Mouse (Mus musculus) heart, postnatal 0 days (tissue): ENCODE data around the gene Szrd1. TPM values are rescaled to one million over a fixed set of nuclear protein-coding genes. Genes with fewer than 3 reads are reported as not detected.

Experiments used
- ATAC-seq: fragments of 200-750 bp; cut with Nextera tagmentation; 2 replicates; pipeline ENCODE4 v1.8.0; 2017; ENCODE audit warnings: low read depth, moderate number of reproducible peaks, moderate library complexity; ENCODE audit not compliant: insufficient read depth
- DNase-seq: peaks from one replicate; pipeline ENCODE4 v3.0.0-alpha.2; 2016; ENCODE audit warnings: low spot score
- H3K27ac ChIP-seq: fragments of 300-500 bp; sonication (generic); 2 replicates; pipeline ENCODE4 v1.5.1; 2014; ENCODE audit warnings: low read depth, mild to moderate bottlenecking
- H3K27me3 ChIP-seq: fragments of 300-500 bp; sonication (generic); 2 replicates; pipeline ENCODE4 v1.6.1; 2014; ENCODE audit warnings: low read length, mixed read lengths; ENCODE audit not compliant: control insufficient read depth, insufficient read depth
- H3K36me3 ChIP-seq: fragments of 300-500 bp; sonication (generic); replicated peaks from 2 replicates; pipeline ENCODE4 v1.6.1; 2014; ENCODE audit warnings: low read length, mixed read lengths; ENCODE audit not compliant: control insufficient read depth, insufficient read depth
- H3K4me1 ChIP-seq: fragments of 300-500 bp; sonication (generic); 2 replicates; pipeline ENCODE4 v1.6.1; 2014; ENCODE audit warnings: antibody characterized with exemption; ENCODE audit not compliant: control insufficient read depth, insufficient read depth
- H3K4me2 ChIP-seq: fragments of 300-500 bp; sonication (generic); 2 replicates; pipeline ENCODE4 v1.6.1; 2014; ENCODE audit warnings: low read depth, mild to moderate bottlenecking, low read length, moderate library complexity
- H3K4me3 ChIP-seq: fragments of 300-500 bp; sonication (generic); 2 replicates; pipeline ENCODE4 v1.5.1; 2014; ENCODE audit warnings: low read depth, low read length
- H3K9ac ChIP-seq: fragments of 300-500 bp; sonication (generic); replicated peaks from 2 replicates; pipeline ENCODE4 v1.6.1; 2014; ENCODE audit warnings: low read depth, low read length, mixed read lengths
- H3K9me3 ChIP-seq: fragments of 300-500 bp; sonication (generic); replicated peaks from 2 replicates; pipeline ENCODE4 v1.6.1; 2016; ENCODE audit warnings: low read length; ENCODE audit not compliant: control insufficient read depth
- CTCF ChIP-seq: IDR thresholded peaks from 2 replicates; pipeline ENCODE4 v1.5.1; 2016; ENCODE audit warnings: antibody characterized with exemption, control low read depth, low read depth
- EP300 ChIP-seq: IDR thresholded peaks from 2 replicates; pipeline ENCODE4 v1.6.1; 2016; ENCODE audit warnings: antibody characterized with exemption, low read depth
- WGBS: fragments of 180-500 bp; shearing (Covaris S2); extraction: QIAGEN DNeasy Blood & Tissue Kit; methylation state at CpG from one replicate; pipeline ENCODE4 v1.1.7; 2014; 5-methylcytosine and 5-hydroxymethylcytosine counted together
- polyA plus RNA-seq: library from polyadenylated mRNA; unstranded; fragments of >200 nt; fragmentation: Nextera tagmentation; extraction: Ambion mirVana; gene quantifications from 2 replicates; pipeline ENCODE4 v1.2.1, GENCODE M21; 2015
- total RNA-seq: library from RNA; depleted of rRNA; stranded (reverse); fragments of >200 nt; gene quantifications from 2 replicates; pipeline ENCODE4 v1.2.3, GENCODE M21; 2014; ENCODE audit warnings: low replicate concordance

Gene Szrd1
- total and polyA plus RNA-seq, 2 experiments from 2014 or later: 19.4 to 73.8 TPM

DNA sequence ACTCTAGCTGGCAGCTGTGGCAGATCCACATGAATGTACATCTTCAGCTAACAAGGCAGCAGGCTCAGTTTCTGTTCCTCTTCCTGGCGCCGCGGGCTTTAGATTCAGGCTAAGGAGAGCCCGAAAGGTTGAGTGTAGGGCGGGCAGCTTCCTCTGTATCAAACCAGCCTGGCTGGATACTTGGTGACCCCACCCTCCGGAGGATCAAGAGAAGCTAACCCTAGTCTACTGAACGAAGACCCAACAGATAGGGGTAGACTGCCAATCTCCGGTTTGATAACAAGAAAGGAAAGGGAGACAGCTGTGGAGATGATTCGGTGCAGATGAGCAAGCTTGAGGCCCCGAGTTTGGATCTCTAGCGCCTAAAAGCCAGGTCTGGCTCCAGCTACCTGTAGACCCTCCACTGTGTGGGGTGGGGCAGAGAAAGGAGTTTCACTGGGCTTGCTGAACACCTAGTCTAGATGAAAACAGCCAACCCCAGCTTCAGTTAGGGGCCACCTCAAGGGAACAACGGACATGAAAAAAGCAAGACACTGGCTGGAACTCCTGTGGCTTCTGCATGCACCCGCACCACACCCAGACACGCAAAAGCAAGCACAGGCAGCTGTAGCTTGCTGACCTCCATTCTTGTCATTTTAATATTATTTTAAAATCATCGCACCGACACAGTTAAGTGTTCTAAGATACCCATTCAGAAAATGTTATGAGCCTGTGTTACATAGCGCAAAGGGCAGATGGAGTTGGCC lies 62.6 kb downstream of the Szrd1 start:
- Histone ChIP-seq H3K9ac (peak overlapping the region; percentile 71), H3K27ac (peak overlapping the region; percentile 74), H3K9me3 (no peaks in the 10 kb centered on the region), H3K36me3 (peaks cover 7% of the 10 kb centered on the region), H3K4me1 (peaks cover 26% of the 10 kb centered on the region), H3K4me2 (peak overlapping the region; percentile 93), H3K27me3 (no peaks in the 10 kb centered on the region), H3K4me3 (peak overlapping the region; percentile 92)
- no peak for TF ChIP-seq CTCF
- no peak for TF ChIP-seq EP300
- DNase-seq (no peak), ATAC-seq (no peak)
- WGBS: 55% methylated on average over 17 of the region's 17 CpGs

DNA sequence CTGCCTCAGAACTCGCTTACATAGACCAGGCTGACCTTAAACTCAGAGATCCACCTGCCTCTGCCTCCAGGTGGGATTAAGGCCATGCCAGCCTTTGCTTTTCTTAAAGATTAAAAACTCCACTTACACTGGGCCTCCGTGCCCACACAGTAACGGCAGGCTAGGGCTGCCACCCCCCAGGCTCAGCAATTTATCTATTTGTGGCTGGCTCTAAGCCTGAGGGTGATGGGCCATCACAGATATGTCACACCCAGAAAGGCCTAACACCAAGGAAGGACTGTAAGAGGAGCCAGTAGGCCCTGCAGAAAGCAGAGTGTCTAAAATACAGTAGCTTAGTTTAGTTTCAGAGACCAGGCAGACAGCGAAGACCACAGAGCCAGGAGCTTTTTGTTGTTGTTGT lies 65.5 kb downstream of the Szrd1 start:
- DNase-seq: no peak
- 71% methylated on average over 4 of the region's 4 CpGs for WGBS

DNA sequence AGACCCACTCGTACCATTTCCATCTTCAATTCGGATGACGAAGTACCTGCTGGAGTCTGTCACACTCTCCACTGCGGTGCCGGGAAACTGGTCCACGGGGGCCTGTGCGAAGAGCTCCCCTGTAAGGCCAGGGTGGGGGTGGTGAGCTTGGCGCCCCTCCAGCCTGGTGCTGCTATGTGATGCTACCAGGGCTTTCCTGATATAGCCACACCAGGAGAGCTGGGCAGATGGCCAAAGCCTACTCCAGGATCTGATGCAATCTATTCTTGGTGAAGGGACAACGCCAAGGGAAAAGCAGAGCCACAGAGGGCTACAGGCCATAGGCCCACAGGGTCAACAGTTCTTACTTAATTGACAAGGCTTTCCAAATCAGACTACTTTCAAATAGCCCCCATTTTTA lies 65.9 kb downstream of the Szrd1 start:
- 25% methylated on average over 9 of the region's 9 CpGs for WGBS
- Histone ChIP-seq H3K9ac (no peak overlapping the region), H3K9me3 (no peaks in the 10 kb centered on the region), H3K4me3 (no peak overlapping the region), H3K27ac (peak overlapping the region; percentile 73), H3K4me2 (0 out of 2 replicates have a peak overlapping the region, but pooled peaks have one; percentile 26), H3K4me1 (peaks cover 30% of the 10 kb centered on the region), H3K27me3 (no peaks in the 10 kb centered on the region), H3K36me3 (peaks cover 38% of the 10 kb centered on the region)
- TF ChIP-seq CTCF: no peak
- no peak for TF ChIP-seq EP300
- DNase-seq (peak; percentile 58), ATAC-seq (0 out of 2 replicates have a peak, but pooled peaks have one; percentile 13)

More for the DNA sequence above, 65.5 kb downstream of the Szrd1 start:
- Histone ChIP-seq H3K36me3 (peaks cover 34% of the 10 kb centered on the region), H3K27me3 (no peaks in the 10 kb centered on the region), H3K9me3 (no peaks in the 10 kb centered on the region), H3K4me3 (no peak overlapping the region), H3K4me1 (peaks cover 26% of the 10 kb centered on the region), H3K4me2 (no peak overlapping the region), H3K27ac (peak overlapping the region; percentile 73), H3K9ac (no peak overlapping the region)
- TF ChIP-seq CTCF: no peak
- no peak for TF ChIP-seq EP300
- ATAC-seq: no peak

DNA sequence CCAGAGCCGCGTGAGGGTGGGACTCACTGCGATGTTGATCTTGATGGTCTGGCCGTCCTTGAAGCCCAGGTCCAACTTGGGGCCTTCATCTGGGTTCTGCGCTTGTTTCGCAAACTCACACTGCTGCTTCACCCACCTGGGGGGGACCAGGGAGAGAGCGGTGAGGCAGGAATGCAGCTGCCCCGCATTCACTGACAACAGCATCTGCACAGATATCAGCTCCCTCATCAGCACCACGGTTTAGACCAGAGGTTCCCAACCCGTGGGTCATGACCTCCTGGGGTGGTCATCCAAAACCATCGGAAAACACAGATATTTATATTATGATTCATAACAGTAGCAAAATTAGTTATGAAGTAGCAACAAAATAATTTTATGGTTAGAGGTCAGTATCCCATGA lies 67.1 kb downstream of the Szrd1 start:
- DNase-seq (no peak), ATAC-seq (no peak)
- no peak overlapping the region for H3K4me3 ChIP-seq
- peaks cover 40% of the 10 kb centered on the region for H3K4me1 ChIP-seq
- no peak for TF ChIP-seq EP300
- no peak for TF ChIP-seq CTCF
- H3K27me3 ChIP-seq: no peaks in the 10 kb centered on the region
- no peak overlapping the region for H3K27ac ChIP-seq
- H3K9me3 ChIP-seq: no peaks in the 10 kb centered on the region
- peaks cover 49% of the 10 kb centered on the region for H3K36me3 ChIP-seq
- H3K4me2 ChIP-seq: no peak overlapping the region
- H3K9ac ChIP-seq: no peak overlapping the region
- WGBS: 85% methylated on average over 11 of the region's 11 CpGs

DNA sequence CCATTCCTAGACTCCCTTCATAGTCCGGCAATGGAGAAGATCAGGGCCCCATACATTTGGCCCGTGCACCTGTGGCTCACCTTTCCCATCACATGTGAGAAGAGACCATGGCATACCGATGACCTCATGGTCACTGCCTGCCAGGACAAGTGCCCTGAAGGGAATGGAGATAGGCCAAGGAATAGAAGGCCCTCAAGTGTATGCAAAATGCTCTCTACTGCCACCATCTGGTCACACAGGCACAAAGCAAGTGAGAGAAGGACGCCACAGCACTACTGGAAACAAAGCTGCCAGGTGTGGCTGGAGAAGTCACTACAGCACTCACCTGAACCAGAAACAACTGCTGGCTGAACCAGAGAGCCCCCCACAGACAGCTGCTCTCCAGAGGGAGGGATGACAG lies 69.8 kb downstream of the Szrd1 start:
- no peak overlapping the region for H3K27ac ChIP-seq
- 58% methylated on average over 4 of the region's 4 CpGs for WGBS
- peak; percentile 81 for TF ChIP-seq CTCF
- no peak for TF ChIP-seq EP300
- ATAC-seq: no peak; the same call in 1 of the 2 replicates
- peaks cover 69% of the 10 kb centered on the region for H3K36me3 ChIP-seq
- no peak overlapping the region for H3K4me3 ChIP-seq
- peaks cover 34% of the 10 kb centered on the region for H3K4me1 ChIP-seq
- H3K9ac ChIP-seq: no peak overlapping the region
- no peak overlapping the region for H3K4me2 ChIP-seq
- peak; percentile 66 for DNase-seq
- H3K9me3 ChIP-seq: no peaks in the 10 kb centered on the region
- H3K27me3 ChIP-seq: no peaks in the 10 kb centered on the region
